Mouse (Mus musculus) activated CD4-positive, CD25-positive, alpha-beta regulatory T cell, adult 4 months (primary cell): ENCODE measurements around the gene Hal. TPM values are rescaled to one million over a fixed set of nuclear protein-coding genes. Genes with fewer than 3 reads are reported as not detected.
A peak's percentile ranks its signal among the peaks of the same experiment; 100 is the strongest.
"Not testable (repeated sequence)": the region's sequence is repeated elsewhere in the genome, so short reads cannot be mapped to it uniquely, and the experiment has no call there.

Experiments
- ATAC-seq: one replicate; pipeline ENCODE4 v1.8.0; 2017
- polyA plus RNA-seq, 2 experiments: library from polyadenylated mRNA; unstranded; fragments of 100-300 nt; shearing (Covaris generic); gene quantifications; one replicate each; pipeline ENCODE4 v1.2.1; 2017

Gene Hal
- polyA plus RNA-seq, 2 experiments from 2014 or later, result 1.5 TPM; not detected in 1

DNA sequence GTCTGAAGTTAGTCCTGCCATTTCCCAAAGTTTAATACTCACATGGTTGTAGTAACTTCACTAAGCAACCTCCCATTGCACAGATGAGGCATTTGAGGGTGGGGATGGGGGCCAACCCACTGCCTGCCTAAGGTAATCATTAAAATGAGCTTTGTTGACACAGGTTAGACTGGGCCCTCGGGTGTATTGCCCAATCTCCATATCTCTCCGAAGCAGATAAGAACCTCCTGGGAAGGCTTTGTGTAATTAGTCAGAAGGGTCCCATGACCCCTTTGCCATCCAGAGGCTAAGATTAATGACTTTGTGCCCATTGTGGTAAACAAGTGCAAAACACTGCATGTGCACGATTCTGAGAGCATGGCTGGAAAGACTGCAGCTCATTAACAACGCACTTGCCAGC is 29.2 kb downstream of the Hal start:
- no peak for ATAC-seq

- ATAC-seq, result no peak
These were observed 29.6 kb downstream of the Hal start for GRCm38 (mm10) chr10:93518186-93518585.

DNA sequence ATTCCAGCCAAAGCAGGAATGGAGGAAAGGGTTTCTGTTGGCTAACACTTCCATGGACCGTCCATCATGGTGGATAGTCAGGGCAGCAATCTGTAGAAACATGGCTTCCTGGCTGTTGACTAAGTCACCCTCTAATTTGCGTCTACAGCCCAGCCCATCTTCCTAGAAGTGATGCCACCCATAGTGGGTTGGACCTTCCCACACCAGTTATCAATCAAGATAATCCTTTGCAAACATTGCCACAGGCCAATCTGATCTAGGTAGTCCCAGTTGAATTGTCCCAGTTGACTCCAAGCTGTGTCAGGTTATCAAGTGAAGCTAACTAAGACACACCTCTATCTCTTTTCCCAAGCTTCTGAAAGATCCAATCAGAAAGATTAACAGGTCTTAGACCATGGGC is 30.1 kb downstream of the Hal start:
- ATAC-seq, result no peak

GRCm38 (mm10) chr10:93519159-93519558 is 30.6 kb downstream of the Hal start:
- ATAC-seq, result no peak

- ATAC-seq, result no peak
These were observed 31.2 kb downstream of the Hal start for GRCm38 (mm10) chr10:93519756-93520155.

- no peak for ATAC-seq
These were observed 32.4 kb downstream of the Hal start for GRCm38 (mm10) chr10:93520994-93521393.

DNA sequence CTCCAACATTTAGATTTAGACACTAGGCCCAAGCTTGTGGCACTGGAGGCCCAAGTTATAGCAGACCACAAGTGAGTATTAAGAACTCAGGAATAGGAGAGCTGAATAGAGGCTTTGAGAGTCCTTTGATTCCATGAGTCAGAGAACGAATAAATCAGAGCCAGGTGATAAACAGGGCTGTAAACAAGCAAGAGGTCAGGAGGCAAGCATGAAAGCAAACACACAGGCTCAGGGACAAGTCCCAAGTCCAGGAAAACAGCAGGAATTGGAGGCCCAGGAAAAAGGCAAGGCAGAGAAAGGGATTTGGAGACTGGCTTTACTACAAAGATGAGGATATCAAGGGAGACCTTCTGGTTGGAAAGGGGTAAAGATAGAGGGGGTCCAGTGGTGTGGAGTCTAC is 36.8 kb downstream of the Hal start:
- ATAC-seq, result no peak

- ATAC-seq, result no peak
These were observed 49.7 kb downstream of the Hal start for GRCm38 (mm10) chr10:93538287-93538686.

DNA sequence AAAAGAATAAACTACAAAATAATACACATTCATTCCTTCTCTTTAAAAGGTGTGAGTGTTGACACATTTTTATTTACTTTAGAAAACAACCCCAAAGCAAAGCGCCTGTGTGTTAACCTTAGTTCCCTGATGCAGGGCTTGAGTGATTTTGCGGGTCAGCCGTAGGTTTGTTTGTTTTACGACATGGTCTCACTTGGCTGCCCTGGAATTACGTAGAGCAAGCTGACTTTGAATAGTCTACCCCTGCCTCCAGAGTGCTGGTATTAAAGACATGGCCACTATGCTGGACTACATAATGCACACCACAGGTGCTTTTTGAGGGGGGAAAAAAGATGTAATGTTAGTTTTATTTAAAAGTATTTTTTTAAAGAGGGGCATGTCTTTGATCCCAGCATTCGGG is 50.2 kb downstream of the Hal start:
- ATAC-seq, result no peak

DNA sequence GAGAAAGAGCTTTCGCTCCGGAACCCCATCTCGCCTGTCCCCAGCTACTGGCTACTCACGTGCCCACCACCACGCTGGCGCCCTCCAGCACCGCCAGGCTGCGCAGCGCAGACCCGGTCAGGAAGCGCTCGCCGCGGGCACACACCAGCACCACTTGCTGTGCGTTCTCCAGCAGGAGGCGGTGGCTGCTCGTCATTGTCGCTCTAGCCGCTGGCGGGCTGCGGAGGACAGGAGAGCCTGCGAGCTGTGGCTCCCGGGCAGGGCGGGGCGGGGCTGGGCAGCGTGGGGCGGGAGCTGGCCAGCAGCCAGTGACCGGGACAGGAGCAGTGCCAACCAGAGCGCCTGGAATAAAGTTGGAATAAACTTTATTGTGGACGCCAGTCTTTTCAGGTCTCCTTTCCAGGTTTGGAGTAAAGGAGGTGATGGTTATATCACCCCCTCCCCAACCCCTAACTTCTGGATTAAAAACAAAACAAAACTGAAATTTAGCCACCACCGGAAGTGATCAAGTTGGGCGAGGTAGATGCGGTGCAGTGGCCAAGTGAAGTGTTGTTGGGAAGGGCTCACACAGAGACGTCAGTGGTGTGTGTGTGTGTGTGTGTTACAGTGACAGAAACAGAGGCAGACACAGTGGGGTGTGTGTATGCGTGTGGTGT is 51.3 kb downstream of the Hal start, which contains the start of gene Amdhd1:
Gene Amdhd1 (minus strand): TSS at position 259 of the 656 bp plus-strand sequence.
- ATAC-seq, result peak; percentile 82

DNA sequence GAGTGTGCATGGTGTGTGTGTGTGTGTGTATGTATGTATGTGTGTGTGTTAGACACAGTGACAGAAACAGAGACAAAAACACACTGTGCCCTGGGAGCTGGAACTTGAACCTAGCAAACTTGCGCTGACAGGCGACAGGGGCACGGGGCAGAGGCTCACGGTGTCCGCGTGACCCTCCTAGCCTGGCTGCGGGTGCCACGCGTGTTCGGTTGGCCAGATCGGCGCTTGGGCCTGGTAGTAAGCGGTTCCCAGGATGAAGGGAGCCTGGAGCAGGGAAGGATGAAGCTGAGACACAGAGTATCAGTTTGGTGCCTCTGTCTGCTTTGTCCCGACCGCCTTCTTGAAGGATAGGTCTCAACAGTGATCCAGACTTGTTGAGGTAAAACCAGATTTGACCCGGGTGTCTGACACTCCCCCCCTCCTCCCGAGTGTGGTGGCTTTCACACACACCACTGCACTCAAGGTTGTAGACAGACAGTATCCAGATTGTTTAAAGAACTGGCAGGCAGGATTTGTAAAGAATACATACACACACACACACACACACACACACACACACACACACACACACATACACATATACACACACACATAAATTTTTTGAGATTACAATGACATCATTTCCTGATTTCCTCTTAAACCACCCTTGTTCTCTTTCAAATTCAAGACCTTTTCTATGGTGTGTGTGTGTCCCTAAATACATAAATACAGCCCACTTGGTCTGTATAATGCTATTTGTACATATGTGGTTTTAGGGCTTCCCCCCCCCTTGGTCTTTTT is 52.1 kb downstream of the Hal start, which contains the start of gene Ccdc38:
Gene Ccdc38 (plus strand): TSS at position 202 of the 780 bp plus-strand sequence.
- peak; percentile 24 for ATAC-seq

DNA sequence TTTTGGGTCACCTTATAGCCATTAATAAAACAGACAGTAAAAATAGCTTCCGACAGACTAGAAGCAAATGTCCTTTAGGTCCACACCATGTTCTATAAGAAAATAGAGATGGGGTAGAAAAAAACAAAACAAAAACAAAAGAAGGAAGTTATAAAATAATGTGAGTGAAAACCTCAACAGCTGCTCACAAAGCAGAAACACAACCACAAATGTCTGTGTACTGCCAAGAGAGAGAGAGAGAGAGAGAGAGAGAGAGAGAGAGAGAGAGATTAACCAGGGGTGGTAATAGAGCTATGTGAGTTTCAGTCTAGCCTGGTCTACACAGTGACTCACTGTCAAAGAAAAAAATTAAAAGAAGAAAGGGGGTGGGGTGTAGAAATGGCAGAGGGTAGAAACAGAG is 53.0 kb downstream of the Hal start:
- ATAC-seq, result peak; percentile 7

DNA sequence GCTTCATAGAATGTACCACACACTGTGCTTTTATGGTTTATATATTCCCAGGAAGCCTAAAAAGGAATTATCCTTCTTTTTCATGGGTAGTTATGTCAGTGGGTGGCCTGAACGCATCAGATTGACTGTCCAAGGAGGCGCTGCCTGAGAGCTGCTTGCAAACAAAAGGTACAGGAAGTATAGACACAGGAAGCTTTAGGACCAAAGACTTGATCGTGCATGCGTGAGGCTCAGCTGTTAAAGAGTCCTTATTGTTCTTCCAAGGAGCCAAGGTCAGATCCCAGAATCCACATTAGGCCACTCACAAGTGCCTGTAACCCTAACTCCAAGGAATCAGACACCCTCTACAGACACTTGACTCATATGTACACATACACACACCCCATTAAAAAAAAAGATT is 53.8 kb downstream of the Hal start:
- no peak for ATAC-seq

DNA sequence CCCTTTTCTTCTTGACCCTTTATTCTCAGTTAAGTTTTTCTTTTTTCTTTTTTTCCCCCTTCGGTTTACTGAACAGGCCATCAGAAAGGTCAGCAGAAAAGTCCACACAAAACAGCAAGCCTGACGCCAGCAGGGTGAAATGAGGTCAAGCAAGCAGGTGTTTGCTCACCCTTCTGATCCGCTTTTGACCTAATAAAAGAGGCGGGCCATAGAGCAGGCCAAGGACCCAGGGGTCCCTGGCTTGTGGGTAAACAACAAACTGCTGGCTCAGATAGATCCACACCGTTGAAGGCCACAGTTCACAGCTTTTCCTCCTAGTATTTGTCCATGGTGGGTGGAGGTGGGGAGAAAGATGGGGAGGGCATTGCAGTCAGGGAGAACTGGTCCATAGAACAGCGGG is 54.6 kb downstream of the Hal start:
- no peak for ATAC-seq

- no peak for ATAC-seq
These were observed 55.6 kb downstream of the Hal start for GRCm38 (mm10) chr10:93544172-93544571.

DNA sequence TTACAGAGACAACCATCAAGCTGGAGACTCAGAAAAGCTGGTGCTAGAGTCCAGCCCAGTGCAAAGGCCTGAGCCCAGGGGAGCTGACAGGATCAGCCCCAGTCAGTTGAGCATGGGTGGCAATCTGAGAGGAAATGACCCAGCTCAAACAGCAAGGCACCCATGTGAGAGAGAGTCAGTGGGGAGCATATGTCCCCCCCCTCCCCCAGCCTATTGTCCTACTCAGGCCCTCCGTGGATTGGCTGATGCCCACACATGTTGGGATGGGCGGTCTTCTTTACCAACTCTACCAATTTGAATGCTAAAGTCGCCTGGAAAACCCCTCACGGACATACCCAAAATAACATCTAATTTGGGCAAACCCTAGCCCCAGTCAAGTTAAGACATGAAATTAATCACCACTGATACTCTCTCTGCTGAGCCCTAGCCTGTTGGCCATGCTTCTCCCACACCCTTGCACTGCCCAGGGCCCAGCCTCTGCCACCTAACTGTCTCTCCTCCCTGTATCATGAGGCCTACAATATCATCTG is 59.2 kb downstream of the Hal start:
- ATAC-seq, result no peak

DNA sequence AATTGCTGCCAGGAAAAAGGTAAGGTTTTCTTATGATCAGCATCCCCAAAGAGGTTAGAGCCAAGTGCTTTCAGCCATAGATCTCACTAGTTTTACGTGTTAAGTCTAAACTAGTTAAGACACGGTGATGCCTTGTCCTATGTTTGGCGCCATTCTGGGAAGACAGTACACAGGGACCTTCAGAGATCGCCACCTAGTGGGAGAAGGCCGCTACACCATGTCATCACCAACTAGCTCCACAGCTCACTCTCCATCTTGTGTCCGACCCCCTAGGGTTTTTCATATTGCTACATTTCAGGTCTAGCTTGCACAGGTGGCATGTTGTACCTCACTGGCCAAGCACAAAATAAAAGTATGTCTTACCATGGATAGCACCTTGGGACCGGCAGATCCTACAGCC is 60.4 kb downstream of the Hal start:
- ATAC-seq, result peak; percentile 99

DNA sequence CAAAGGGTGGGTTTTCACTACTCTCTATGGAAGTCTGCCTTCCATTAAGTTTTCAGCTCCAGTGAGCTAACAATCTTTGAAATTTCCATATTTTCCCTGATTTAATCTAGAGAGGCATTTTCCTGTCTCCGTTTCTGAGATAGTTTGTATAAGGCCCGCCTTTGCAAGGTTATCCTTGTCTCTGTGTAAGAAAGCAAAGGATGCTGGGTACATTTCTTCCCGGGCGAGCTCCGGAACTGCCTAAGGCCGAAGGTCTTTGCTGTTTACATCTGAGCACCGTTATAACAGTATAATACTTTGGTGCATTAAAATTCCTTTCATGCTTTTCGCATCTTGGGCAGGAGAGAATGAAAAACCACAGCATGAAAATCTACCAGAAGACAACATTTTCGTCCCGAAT is 61.3 kb downstream of the Hal start:
- ATAC-seq, result no peak

- no peak for ATAC-seq
These were observed 64.0 kb downstream of the Hal start for GRCm38 (mm10) chr10:93552596-93552995.

DNA sequence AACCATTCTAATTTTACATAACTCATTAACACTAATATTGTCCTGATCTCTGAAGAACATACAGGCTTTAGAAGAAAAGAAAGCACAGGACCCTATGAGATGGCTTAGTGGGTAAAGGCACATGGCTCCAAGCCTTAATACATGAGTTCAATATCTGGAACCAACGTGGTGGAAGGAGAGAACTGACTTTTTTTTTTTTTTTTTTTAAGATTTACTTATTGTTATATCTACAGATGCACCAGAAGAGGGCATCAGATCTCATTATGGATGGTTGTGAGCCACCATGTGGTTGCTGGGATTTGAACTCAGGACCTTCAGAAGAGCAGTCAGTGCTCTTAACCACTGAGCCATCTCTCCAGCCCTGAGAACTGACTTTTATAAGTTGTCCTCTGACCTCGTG is 69.4 kb downstream of the Hal start:
- not testable (repeated sequence) for ATAC-seq

DNA sequence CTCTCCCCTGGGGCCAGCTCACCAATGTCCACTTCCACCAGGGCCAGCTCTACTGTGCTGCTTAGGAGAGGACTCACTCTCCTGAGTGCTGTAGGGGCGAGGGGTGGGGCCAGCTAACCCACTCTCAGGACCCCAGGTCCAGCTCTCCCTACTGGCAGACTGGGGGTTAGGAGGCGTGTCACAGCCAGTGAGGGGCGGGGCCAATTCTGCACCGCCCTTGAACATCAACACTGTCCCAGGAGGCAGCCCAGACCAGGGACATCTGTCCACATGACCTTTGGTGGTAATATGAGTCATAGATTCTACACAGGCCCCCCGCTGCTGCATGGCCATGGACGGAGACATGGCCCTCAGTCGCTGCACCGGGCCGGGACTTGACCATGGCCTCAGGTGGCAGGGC is 71.2 kb downstream of the Hal start:
- no peak for ATAC-seq

GRCm38 (mm10) chr10:93564518-93565090 is 76.0 kb downstream of the Hal start:
- ATAC-seq, result no peak

DNA sequence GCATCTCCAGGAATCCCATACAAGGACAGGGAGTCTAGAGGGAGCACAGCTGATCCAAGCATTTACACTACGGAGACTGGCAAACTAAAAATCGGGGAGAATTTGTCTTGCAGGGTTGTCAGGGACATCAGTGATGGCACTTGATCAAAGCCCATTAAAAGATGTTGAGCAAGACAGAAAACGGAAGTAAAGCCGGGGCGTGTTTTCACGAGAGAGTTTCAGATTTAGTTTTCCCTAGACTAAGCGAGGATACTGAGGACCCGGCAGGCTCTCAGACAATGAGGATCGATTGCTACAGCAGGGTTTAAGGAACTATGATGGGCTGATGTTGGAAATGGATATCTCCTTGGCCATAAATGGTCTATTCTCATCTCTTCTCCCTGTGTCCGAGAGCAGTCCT is 78.5 kb downstream of the Hal start:
- ATAC-seq, result no peak
